Mouse (Mus musculus) G1E (cell line): Measurements from ENCODE around the gene Cdk2ap1.

Experiments used
- GATA1 ChIP-seq: IDR thresholded peaks from 2 replicates; pipeline ENCODE4 v1.6.1; 2012; ENCODE audit warnings: borderline replicate concordance, low read length, inconsistent platforms, mixed read lengths
- POLR2AphosphoS5 ChIP-seq: IDR thresholded peaks from 2 replicates; pipeline ENCODE4 v1.6.1; 2012; ENCODE audit warnings: low read depth, low read length, inconsistent platforms; ENCODE audit not compliant: insufficient replicate concordance

GRCm38 (mm10) chr5:124387932-124388331 is 25.1 kb upstream of the Cdk2ap1 start:
- TF ChIP-seq GATA1 = no peak
- TF ChIP-seq POLR2AphosphoS5 = no peak
